Mouse (Mus musculus) neural tube, embryonic 14.5 days (tissue): ENCODE measurements at regions not wholly inside any gene's neighbourhood (a gene's known extent, or its start where the extent isn't known, plus 50 kb on each side); places are given as distances from the start of the nearest gene placed in this dataset.

Source experiments
- ATAC-seq: fragments of 200-750 bp; cut with Nextera tagmentation; 2 replicates; pipeline ENCODE4 v1.8.0; 2017; ENCODE audit warnings: low read depth, mild to moderate bottlenecking, moderate TSS enrichment, moderate library complexity
- H3K27ac ChIP-seq: fragments of 300-500 bp; sonication (generic); 2 replicates; pipeline ENCODE4 v1.5.1; 2014; ENCODE audit warnings: low read depth, mild to moderate bottlenecking, control low read depth, low read length, moderate library complexity, mixed read lengths
- H3K27me3 ChIP-seq: fragments of 300-500 bp; sonication (generic); 2 replicates; pipeline ENCODE4 v1.6.1; 2014; ENCODE audit warnings: low read length; ENCODE audit not compliant: control insufficient read depth, insufficient read depth
- H3K36me3 ChIP-seq: fragments of 300-500 bp; sonication (generic); 2 replicates; pipeline ENCODE4 v1.6.1; 2014; ENCODE audit warnings: low read length, mixed read lengths; ENCODE audit not compliant: control insufficient read depth, insufficient read depth
- H3K4me1 ChIP-seq: fragments of 300-500 bp; sonication (generic); 2 replicates; pipeline ENCODE4 v1.6.1; 2014; ENCODE audit warnings: low read length; ENCODE audit not compliant: control insufficient read depth, insufficient read depth
- H3K4me2 ChIP-seq: fragments of 300-500 bp; sonication (generic); 2 replicates; pipeline ENCODE4 v1.6.1; 2014; ENCODE audit warnings: mild to moderate bottlenecking, low read depth, low read length, control low read depth
- H3K4me3 ChIP-seq: fragments of 300-500 bp; sonication (generic); 2 replicates; pipeline ENCODE4 v1.5.1; 2014; ENCODE audit warnings: low read depth, low read length, control low read depth, mixed read lengths
- H3K9ac ChIP-seq: fragments of 300-500 bp; sonication (generic); replicated peaks from 2 replicates; pipeline ENCODE4 v1.6.1; 2014; ENCODE audit warnings: low read depth, mild to moderate bottlenecking, control low read depth, low read length, mixed read lengths
- H3K9me3 ChIP-seq: fragments of 300-500 bp; sonication (generic); 2 replicates; pipeline ENCODE4 v1.6.1; 2016; ENCODE audit warnings: low read length; ENCODE audit not compliant: control insufficient read depth
- WGBS: fragments of 180-500 bp; shearing (Covaris S2); extraction: QIAGEN DNeasy Blood & Tissue Kit; methylation state at CpG from one replicate; pipeline ENCODE4 v1.1.7; 2014; 5-methylcytosine and 5-hydroxymethylcytosine counted together

- Histone ChIP-seq H3K9me3 (no peaks in the 10 kb centered on the region), H3K4me1 (no peaks in the 10 kb centered on the region), H3K27ac (no peak overlapping the region), H3K4me2 (no peak overlapping the region), H3K27me3 (no peaks in the 10 kb centered on the region), H3K4me3 (no peak overlapping the region), H3K36me3 (no peaks in the 10 kb centered on the region), H3K9ac (no peak overlapping the region)
- WGBS, result 30% methylated on average over 2 of the region's 2 CpGs
- ATAC-seq, result no peak
Measured at GRCm38 (mm10) chr3:99447361-99447760, 207.2 kb downstream of the Tbx15 start.

DNA sequence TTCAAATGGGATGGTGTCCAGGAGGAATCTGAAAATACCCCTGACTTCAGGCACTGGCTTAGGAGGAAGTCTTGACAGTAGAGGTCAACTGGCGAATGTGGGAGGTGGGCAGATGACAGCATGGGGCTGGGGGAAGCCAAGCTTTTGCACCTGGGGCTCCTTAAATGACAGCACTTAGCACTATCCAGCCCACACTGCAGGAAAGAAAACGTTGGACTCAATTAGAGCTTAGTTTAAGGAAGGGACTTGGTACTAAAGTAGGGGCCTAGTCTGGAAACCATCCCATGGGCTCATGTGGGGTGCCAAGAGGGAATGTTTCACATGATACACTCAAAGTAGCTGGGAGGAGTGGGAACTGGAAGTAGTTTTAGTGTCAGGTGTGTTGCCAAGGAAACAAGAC is 207.6 kb downstream of the Tbx15 start:
- no peak for ATAC-seq
- Histone ChIP-seq H3K9ac (no peak overlapping the region), H3K4me1 (no peaks in the 10 kb centered on the region), H3K27me3 (no peaks in the 10 kb centered on the region), H3K4me2 (no peak overlapping the region), H3K36me3 (no peaks in the 10 kb centered on the region), H3K9me3 (no peaks in the 10 kb centered on the region), H3K27ac (no peak overlapping the region), H3K4me3 (no peak overlapping the region)
- 31% methylated on average over 2 of the region's 2 CpGs for WGBS

DNA sequence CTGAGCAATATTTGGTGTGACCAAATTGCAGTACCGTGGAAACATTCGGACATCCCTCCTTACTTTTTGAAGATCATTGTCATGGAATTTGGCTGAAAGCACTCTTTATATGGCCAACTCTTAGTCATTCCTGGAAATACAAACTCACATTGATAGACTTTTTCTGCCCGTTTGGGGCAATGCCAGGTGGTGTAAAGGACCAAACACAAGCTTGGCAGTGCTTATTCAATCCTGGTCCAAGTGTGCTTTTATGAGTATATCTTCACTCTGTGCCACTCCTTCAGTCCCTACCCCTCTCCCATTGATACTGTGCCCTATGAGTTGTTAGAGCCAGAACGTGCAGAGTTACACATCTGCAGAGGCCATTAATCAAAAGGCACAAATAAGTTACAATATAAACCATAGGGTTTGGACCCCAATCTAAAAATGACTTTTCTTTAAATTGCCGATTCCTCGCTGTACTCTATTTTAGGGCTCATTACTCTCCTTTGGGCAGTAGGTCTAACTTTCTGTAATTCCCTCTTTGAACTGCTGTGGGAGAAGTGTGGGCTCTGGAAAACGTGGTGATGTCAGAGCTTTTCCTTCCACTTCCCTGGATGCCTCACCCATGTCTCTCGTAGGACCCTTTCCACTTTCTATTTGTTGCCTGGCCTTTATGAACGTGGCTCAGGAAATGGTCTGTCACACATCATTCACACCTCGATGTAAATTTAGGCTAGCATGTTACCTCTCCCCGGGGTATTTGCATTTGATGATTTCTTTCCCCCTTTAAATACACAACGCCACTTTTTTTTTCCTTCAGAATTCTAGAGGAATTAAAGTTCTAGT is 219.1 kb downstream of the Tbx15 start:
- no peaks in the 10 kb centered on the region for H3K27me3 ChIP-seq
- H3K9me3 ChIP-seq, result no peaks in the 10 kb centered on the region
- H3K9ac ChIP-seq, result no peak overlapping the region
- 80% methylated on average over 12 of the region's 12 CpGs for WGBS
- H3K4me3 ChIP-seq, result no peak overlapping the region
- no peaks in the 10 kb centered on the region for H3K4me1 ChIP-seq
- no peaks in the 10 kb centered on the region for H3K36me3 ChIP-seq
- ATAC-seq, result no peak
- H3K27ac ChIP-seq, result no peak overlapping the region
- no peak overlapping the region for H3K4me2 ChIP-seq

DNA sequence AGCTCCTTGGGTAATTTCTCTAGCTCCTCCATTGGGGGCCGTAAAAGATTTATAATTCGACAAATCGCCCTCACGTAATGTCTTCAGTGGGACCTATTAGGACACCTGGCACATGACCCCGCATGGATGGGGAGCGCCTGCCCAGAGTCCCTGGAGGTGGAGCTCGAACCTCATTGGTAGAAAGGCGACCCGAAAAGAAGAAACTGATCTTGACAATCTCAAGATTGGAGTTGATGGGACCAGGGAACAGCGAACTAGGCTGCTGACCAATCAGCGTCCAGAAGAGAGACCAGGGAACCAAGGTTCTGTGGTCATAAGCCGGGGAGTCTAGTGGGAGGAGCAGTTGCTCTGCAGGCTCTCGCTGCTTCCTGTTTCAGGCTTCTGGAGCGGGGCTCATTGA is 259.8 kb downstream of the Tbx15 start:
- Histone ChIP-seq H3K27me3 (no peaks in the 10 kb centered on the region), H3K36me3 (no peaks in the 10 kb centered on the region), H3K9me3 (no peaks in the 10 kb centered on the region), H3K4me2 (no peak overlapping the region), H3K9ac (no peak overlapping the region), H3K4me1 (no peaks in the 10 kb centered on the region), H3K27ac (no peak overlapping the region), H3K4me3 (no peak overlapping the region)
- no peak for ATAC-seq
- WGBS, result 91% methylated on average over 14 of the region's 14 CpGs

- Histone ChIP-seq H3K4me2 (no peak overlapping the region), H3K27ac (no peak overlapping the region), H3K4me3 (no peak overlapping the region), H3K9ac (no peak overlapping the region), H3K27me3 (no peaks in the 10 kb centered on the region), H3K9me3 (no peaks in the 10 kb centered on the region), H3K4me1 (no peaks in the 10 kb centered on the region), H3K36me3 (no peaks in the 10 kb centered on the region)
- ATAC-seq, result peak; percentile 54; the same call in 1 of the 2 replicates
- 60% methylated on average over 2 of the region's 2 CpGs for whole genome bisulfite sequencing
Measured at GRCm38 (mm10) chr3:99504772-99505171, 264.6 kb downstream of the Tbx15 start.

DNA sequence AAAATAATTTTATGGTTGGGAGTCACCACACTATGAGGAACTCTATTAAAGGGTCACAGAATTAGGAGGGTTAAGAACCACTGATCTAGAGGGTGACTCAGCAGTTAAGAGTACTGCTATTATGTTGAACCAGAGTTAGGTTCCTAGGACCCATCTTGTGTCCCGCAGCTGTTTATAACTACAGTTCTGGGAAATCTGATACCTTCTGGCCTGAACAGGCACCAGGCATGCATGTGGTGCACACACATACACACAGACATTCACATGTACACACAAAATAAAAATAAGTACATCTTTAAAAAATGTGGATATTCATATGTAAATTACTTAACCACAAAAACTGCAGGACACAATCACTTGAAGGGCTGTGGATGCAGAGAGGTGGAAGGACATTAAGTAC is 272.1 kb downstream of the Tbx15 start:
- WGBS, result 94% methylated on average over 1 of the region's 1 CpGs
- no peaks in the 10 kb centered on the region for H3K27me3 ChIP-seq
- H3K9ac ChIP-seq, result no peak overlapping the region
- ATAC-seq, result no peak
- H3K4me3 ChIP-seq, result no peak overlapping the region
- H3K4me2 ChIP-seq, result no peak overlapping the region
- no peaks in the 10 kb centered on the region for H3K9me3 ChIP-seq
- H3K36me3 ChIP-seq, result no peaks in the 10 kb centered on the region
- H3K4me1 ChIP-seq, result no peaks in the 10 kb centered on the region
- no peak overlapping the region for H3K27ac ChIP-seq

GRCm38 (mm10) chr3:99512933-99513332 is 272.8 kb downstream of the Tbx15 start:
- Histone ChIP-seq H3K9ac (no peak overlapping the region), H3K36me3 (no peaks in the 10 kb centered on the region), H3K4me2 (no peak overlapping the region), H3K27ac (no peak overlapping the region), H3K9me3 (no peaks in the 10 kb centered on the region), H3K4me1 (no peaks in the 10 kb centered on the region), H3K27me3 (no peaks in the 10 kb centered on the region), H3K4me3 (no peak overlapping the region)
- 84% methylated on average over 2 of the region's 2 CpGs for WGBS
- ATAC-seq, result no peak

GRCm38 (mm10) chr3:99515751-99516150 is 275.6 kb downstream of the Tbx15 start:
- no peak for ATAC-seq
- Histone ChIP-seq H3K4me2 (no peak overlapping the region), H3K4me1 (no peaks in the 10 kb centered on the region), H3K4me3 (no peak overlapping the region), H3K27ac (no peak overlapping the region), H3K9me3 (no peaks in the 10 kb centered on the region), H3K36me3 (no peaks in the 10 kb centered on the region), H3K9ac (no peak overlapping the region), H3K27me3 (no peaks in the 10 kb centered on the region)
- WGBS, result 93% methylated on average over 8 of the region's 8 CpGs

DNA sequence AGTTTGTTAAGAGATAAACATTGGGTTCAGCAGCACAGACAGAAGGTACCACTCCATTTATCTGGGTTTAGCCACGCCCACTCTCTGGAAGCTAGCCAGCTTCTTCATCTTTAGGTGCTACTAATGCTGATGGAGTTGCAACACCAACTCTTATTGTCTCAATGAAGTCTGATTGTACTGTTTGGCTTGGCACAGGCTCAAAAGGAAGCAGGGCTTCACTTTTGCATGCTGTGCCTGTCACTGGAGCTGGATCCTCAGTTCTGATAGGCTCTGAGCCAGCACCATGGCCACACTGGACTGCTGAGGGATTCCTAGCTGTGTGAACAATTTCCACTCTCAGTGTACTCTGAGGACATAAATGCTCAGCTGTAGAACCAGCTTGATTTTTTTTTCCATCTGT is 320.7 kb downstream of the Tbx15 start:
- Histone ChIP-seq H3K36me3 (no peaks in the 10 kb centered on the region), H3K4me3 (no peak overlapping the region), H3K27ac (no peak overlapping the region), H3K4me2 (no peak overlapping the region), H3K9me3 (no peaks in the 10 kb centered on the region), H3K27me3 (no peaks in the 10 kb centered on the region), H3K4me1 (no peaks in the 10 kb centered on the region), H3K9ac (no peak overlapping the region)
- 76% methylated on average over 1 of the region's 1 CpGs for WGBS
- no peak for ATAC-seq
